Mouse (Mus musculus) left cerebral cortex, adult 8-10 months (tissue): ENCODE data around the gene Ddc. TPM values are rescaled to one million over a fixed set of nuclear protein-coding genes. Genes with fewer than 3 reads are reported as not detected.

Source experiments
- DNase-seq, 2 experiments: peaks; one replicate each; pipeline ENCODE4 v3.0.0; 2022; ENCODE audit warnings: low spot score in 2 of 2
- total RNA-seq, 4 experiments: library from RNA; stranded (reverse); gene quantifications; 2 replicates each; pipeline ENCODE4 v1.2.4; 2022

The Ddc gene
- total RNA-seq, 4 experiments from 2014 or later: 6.6 to 8.9 (median 7.8) TPM

DNA sequence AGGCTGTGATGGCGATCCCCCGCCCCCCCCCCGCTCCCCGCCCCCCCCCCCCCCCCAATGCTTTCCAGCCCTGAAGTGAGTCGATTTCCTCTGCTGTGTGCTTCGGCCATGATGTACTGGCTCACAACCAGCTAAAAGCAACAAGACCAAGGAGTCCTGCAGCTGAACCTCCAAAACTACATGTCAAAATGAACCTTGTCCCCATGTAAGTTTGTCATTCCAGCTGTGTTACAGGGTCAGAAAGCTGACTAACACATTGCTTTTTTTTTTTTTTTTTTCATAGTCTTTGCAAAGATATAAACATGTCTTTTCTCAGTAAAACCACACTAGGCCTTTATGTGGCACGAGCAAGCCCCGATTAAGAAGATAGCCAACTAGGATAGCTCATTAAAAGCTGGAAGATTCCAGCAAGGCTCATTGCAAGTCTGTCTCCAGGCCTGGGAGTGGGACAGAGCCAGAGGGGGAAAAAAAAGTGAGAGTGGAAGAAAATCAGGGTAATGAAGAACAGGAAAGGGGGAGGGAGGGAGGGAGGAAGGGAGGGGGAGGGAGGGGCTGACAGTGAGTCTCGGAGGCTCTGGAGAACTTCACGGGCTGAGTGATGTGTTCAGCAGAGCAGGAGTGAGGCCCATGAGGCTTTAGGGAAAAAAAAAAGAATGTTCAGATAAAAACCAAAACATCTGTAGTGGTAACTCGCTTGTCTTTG, 19.5 kb downstream of the Ddc start:
- no peak for DNase-seq

DNA sequence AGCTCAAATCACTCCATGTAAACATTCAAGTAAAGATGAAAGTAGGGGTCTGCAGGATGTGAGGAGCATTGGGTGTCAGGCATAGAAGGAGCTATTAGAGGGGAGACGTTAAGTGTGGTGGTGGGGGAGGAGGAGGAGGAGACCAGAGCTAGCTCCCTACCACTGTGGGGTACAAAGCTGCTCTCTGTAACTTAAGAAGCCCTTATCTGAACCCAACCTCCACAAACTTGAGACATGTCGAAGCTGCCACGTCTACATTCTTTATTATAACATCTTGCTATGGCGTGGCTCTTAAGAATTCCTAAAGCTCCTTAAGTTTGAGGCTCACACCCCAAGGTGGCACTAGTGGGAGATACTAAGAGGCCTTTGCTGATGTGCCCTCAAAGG, 20.1 kb downstream of the Ddc start:
- no peak for DNase-seq

DNA sequence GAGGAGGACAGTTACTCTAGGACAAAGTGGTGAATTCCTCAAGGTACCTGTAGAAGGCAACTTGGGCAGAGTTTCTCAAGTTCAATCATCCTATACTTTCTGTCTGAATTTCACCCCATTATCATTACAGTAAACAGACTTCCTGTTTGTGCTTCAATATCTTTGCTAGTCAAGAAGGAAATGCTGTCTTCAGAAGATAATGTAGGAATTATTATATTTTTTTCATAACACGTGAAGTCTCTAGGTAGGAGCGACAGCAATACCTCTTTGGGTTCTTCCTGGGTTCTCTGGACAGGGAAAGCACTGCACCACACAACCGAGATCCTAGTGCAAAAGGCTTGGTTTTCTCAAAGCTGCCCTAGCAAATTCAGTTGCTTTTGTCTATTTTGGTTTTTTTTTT, 21.6 kb downstream of the Ddc start:
- DNase-seq: no peak

DNA sequence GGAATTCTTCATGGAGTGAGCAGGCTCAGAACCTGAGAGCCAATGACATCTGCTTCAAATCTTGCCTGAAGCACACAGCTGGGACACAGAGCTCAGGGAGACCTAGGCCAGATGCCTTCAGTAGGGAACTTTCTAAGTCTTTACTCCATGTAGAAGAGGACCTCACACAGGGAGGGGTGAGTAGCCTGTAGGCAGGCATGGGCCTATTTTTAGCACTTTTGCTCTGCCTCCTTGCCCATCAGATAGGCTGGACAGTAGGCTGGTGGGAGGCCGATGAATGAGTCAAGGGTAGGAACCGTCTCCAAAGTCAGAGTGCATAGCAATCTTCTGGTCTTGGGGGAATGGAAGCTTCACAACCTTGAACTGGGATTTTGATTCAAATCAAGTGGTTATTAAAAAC, 22.7 kb downstream of the Ddc start:
- no peak for DNase-seq

GRCm38 (mm10) chr11:11873023-11873908, 24.7 kb downstream of the Ddc start:
- no peak for DNase-seq

GRCm38 (mm10) chr11:11872140-11872795, 25.7 kb downstream of the Ddc start:
- no peak for DNase-seq

DNA sequence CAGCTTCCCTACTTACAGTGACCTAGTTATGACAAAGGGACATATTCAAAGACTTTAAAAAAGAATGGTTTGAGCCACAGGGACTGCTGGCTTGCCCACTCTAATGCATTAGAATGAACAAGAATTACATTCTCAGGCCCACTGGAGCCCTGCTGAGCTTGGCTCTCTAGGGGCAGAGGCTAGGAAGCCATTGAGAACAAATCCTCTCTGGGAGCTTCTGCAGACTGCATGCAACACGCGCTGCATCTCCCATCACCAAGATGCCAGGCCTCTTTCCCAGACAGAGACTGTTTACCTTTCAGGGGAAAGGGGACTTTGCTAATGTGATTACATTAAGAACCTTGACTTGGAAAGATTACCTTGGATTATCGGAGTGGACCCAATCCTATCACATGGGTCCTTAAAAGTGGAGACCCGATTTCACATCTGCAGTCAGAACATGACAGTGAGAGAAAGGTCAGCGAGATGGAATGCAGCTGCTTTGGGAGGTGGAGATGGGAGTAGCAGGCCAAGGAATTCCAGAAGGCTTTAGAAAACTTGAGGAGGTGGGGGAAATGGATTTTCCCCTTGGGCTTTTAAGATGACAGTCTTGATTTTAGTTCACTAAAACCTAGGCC, 26.6 kb downstream of the Ddc start:
- no peak for DNase-seq

- peak in 1 of 2 experiments; percentile 13 for DNase-seq
Measured at GRCm38 (mm10) chr11:11867971-11868481, 29.9 kb downstream of the Ddc start.

GRCm38 (mm10) chr11:11866696-11867095, 31.2 kb downstream of the Ddc start:
- DNase-seq: no peak

DNA sequence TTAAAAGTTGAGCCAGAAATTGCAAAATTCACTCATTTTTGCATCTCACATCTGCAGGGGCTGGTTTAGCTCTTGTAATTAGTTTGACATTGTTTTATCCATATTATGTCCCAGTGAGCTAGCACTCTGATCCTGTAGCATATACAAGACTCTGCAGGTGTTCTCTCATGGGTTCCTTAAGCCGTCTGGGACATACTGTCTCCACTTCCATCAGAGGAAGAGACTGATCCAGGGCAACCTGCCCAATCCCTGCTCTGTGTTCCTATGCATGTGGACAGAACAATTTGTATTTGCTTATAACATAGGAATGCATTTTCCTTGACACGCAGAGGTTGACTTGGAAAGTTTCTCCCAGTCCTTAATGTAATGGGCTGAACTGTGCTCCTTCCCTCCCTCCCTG, 32.8 kb downstream of the Ddc start:
- no peak for DNase-seq

GRCm38 (mm10) chr11:11864446-11865101, 33.4 kb downstream of the Ddc start:
- DNase-seq: no peak

DNA sequence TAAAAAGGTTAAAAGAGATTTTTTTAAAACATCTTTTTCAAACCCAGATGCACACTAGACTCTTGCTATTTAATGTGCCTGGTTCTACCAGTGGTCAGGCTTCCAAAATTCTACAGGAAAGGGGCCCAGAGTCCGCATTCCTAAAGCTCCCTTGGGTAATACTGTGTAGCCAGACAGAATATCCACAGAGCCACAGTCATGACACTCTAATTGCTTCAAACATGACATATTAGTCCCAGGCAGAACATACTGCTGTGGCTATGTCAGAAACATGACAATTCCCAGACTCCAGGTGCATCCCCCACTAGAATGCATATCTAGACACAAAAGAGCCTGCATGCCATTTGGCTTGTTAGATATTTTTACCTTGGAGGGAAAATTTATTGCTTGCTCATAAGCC, 35.4 kb downstream of the Ddc start:
- no peak for DNase-seq

GRCm38 (mm10) chr11:11856959-11857358, 41.0 kb downstream of the Ddc start:
- no peak for DNase-seq

DNA sequence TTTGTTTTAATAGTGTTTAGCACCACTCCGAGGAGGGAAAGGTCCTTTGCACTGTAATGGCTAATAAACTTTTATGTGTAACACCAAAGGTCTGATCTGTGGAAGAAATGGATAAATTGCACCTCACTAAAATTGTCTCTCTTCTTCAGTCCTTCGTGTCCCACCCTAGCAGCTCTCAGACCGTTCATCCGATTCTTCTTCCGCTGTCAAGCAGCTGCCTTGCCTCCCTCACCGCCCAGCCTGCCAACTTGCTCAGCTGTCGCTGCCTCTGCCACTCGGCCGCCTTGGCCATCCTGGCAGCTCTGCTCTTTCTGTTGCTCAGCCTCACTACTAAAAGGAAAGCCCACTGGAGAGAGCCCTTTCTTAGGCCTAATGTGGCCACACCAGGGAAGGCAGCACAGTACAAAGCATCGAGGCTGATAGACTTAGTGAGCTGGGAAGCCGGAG, 42.2 kb downstream of the Ddc start:
- DNase-seq: no peak

GRCm38 (mm10) chr11:11855061-11855672, 42.8 kb downstream of the Ddc start:
- no peak for DNase-seq

DNA sequence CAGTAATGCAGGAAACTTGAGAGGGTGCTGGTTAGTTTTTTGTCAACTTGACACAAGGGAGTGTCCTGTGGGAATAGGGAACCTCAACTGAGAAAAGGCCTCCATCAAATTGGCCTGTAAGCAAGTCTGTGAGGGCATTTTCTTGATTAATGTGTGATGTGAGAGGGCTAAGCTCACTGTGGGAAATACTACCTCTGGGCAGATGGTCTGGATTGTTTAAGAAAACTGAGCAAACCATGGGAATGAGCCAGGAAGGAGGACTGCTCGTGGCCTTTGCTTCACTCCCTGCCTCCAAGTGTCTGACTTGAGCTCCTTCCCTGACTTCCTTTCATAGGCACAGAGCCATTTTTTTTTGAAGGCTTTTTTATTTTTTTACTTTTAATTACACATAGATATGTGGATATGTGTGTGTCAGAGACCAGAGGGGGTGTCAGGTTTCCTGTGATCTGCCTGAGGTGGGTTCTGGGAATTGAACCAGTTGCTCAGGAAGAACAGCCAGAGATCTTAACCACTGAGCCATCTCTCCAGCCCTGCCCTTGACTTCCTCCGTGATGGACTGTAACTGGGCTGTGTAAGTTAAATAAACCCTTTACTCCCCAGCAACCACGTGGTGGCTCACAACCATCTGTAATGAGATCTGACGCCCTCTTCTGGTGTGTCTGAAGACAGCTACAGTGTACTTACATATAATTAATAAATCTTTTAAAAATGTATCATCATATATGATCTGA, 44.0 kb downstream of the Ddc start:
- no peak for DNase-seq

DNA sequence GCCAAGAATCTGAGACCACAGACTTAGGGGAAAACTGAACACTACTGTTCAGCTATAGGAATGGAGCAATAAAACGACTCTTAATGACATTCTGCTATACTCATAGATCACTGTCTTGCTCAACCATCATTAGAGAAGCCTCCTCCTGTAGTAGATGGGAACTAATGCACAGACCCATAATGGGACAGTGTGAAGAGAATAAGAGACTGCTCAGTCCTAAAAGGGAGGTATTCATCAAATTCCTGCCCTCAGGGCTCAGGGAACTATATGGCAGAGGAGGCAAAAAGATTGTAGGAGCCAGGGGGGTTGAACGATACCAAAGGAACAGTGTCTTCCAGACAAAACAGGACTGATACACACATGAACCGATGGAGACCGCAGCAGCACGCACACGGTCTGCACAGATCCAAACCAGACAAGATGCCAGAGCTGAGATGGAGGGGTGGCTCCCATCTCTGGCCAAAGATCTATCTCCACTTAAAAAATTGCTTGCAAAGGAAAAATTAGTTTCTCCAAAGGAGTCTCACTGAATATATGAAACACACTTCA, 45.9 kb downstream of the Ddc start:
- DNase-seq: no peak

- DNase-seq: no peak
Measured at GRCm38 (mm10) chr11:11850476-11851267, 47.3 kb downstream of the Ddc start.
